Mouse (Mus musculus) kidney, postnatal 14 days (tissue): ENCODE measurements at regions not wholly inside any gene's neighbourhood (a gene's known extent, or its start where the extent isn't known, plus 50 kb on each side); places are given as distances from the start of the nearest gene placed in this dataset.
"Not testable (repeated sequence)": the region's sequence is repeated elsewhere in the genome, so short reads cannot be mapped to it uniquely, and the experiment has no call there.

ENCODE experiments used
- DNase-seq: peaks from one replicate; pipeline ENCODE4 v3.0.0; 2022; ENCODE audit warnings: mixed read lengths

DNA sequence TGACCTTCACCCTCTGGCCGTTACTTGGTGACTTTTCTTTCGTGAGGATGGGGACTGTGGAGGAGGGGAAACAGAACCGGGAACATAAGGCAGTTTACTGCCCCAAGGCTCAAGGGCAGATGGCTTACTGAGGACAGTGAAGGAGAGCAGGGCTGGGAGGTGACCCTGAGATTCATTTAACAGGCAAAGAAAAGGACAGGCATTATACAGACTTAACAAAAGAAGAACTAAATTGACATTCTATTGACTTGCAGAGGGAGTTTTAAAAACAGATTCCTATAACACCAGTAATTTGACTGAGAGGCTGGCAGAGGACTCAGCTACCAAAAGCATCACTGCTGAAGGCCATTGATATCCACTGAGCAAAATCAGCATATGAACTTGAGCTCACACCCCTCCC lies 153.0 kb upstream of the 1700012A03Rik start:
- no peak for DNase-seq

DNA sequence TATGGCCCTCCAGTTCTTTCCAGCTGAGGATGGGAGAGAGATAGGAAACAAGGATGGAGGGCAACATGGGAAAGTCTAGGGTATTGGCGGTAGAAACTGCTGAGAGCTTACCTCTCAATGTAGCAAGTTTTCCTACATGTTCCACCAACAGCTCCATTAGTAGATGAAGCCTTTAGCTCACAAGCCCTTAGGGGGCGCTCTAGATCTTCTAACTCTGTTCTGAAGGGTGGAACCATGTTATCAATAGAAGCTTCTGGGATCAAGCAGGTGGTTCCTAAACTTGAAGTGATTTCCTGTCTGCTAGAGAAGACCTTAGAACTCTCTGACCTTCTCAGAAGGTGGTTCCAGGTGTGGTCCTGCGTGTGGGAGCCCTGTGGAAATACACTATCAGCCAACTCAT lies 154.2 kb upstream of the 1700012A03Rik start:
- DNase-seq: no peak

DNA sequence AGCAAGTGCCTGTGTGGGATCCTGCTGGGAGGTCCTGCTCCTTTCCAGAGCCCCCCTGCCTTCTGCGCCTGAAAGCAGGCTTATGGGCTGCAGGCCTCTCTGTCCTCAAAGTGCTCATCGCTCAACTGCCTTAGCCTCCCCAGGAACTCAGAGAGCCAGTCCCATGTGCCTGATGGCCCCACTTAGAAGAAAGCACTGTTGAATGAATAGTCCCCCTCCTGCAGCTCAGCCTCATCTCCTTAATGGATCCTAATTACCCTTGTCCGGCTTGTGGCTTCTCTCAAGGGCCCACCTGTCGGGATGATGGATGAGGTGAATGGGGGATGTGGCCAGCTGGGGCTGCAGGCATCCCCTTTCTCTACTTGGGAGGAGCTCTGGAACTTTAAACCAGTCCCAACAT lies 163.1 kb upstream of the 1700012A03Rik start:
- DNase-seq: no peak

DNA sequence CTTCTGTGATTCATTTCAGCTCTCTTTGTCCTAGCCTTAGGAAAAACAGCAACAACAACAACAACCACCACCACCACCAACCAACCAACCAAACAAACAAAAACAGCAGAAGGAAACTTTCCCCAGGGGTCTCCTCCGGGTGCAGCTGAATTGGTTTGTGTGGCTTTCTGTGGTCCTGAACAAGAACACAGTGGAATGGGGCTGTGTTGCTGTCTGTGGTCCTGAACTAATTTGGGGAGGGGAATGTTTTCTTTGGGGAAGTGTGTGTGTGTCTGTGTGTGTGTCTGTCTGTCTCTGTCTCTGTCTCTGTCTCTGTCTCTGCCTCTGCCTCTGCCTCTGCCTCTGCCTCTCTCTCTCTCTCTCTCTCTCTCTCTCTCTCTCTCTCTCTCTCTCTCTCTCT lies 164.8 kb upstream of the 1700012A03Rik start:
- not testable (repeated sequence) for DNase-seq

DNA sequence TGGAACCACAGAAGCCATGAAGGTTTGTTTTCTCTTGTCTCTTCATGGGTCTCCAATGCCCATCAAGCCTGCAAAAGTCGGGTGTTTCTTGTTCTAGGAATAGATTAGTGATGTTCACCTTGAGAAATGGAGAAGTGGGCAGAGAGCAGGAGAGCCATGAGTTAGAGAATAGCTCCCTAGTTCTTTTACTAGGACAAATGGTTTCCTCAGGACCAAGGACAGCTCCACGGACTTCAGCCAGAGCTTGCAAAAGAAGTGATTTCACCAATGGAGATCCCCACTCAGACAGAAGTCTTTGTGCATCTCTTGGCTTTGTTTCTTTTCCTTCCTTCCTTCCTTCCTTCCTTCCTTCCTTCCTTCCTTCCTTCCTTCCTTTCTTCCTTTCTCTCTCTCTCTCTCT lies 166.3 kb upstream of the 1700012A03Rik start:
- peak; percentile 52 for DNase-seq

DNA sequence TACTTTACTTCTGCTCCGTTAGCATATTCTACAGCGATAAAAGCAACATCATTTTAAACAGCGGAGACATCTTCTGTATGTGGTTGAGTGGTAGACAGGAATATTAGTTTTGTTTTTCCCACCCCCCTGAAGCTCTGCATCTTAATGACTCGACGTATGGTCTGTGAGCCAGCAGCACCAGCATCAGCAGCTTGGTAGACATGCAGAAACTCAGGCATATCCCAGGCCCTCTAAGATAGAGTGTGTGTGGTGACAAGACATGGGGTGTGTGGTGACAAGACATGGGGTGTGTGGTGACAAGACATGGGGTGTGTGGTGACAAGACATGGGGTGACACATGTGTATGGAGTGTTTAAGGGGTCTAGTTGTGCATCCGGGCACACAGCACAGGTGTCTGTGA lies 175.4 kb upstream of the 1700012A03Rik start:
- DNase-seq: no peak

DNA sequence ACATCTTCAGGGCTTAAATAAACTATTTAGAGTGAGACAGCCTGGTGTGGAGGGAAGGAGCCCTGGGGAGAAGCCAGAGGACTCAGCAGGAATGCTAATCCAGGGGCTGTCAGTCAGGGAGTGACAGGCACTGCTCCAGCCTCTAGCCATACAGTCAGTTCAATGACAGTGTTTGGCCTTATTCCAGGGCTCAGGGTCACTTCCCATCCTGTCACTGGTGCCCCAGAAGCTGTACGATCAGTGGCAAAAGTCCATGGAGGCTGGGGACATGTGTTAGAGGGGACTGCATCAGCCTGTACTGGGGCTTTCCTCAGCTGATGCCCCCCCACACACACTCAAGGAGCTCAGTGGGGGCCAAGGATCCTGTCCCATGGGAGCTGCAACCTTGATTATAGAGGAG lies 176.1 kb upstream of the 1700012A03Rik start:
- DNase-seq: no peak

DNA sequence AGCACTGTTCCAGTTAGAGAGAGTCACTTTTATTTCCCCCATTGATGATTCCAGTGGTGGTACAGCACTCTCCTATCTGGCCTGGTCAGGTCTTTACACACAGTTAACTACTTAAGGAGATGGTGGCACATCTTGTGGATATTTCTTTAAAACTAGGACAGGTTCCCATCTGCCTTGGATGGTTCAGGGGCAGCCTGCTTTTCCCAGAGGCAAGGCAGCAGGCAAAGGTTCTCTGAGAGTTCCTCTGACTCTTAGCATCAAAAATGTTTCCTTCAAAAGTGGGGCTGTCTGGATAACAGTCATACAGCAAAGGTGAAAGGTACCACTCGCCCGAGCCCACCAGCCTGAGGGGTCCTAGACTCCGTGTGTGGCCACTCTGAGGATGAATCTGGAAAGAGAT lies 178.3 kb upstream of the 1700012A03Rik start:
- no peak for DNase-seq

DNA sequence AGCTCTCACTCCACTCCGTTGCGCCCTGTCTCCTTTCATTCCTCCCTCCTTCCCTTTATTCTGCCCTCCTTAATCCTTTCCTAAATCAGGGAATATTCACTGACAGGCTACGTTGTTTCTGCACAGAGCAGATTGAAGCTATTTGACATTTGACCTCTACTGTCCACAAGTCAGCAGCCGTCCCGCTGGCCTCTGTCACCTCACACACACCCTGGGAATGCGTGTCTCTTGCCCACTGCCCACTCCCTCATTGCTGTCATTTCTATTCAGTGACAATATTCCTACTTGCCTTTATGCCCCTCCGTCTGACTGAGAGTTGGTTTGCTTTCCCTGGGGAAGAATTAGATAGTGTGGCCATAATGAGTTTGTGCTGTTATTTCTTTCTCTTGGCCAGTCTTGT lies 188.1 kb upstream of the 1700012A03Rik start:
- no peak for DNase-seq

DNA sequence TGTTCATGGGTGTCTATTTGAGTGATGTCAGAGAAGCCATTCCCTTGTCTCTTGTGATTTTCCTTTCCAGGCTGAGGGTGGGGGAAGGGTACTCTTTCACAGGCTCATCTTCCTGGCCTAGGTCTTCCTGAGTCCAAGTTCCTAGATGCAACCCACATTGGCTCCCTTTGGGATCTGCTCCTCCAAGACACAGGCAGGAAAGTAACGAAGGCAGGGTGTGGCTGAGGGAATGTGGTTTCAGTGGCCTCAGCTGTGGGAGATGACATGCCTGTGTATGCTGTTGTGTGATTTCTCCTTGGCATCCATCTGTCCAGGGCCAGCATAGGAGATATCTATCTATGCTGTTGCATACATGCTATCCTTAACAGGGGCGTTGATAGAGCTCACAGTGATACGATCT lies 190.4 kb upstream of the 1700012A03Rik start:
- DNase-seq: no peak

DNA sequence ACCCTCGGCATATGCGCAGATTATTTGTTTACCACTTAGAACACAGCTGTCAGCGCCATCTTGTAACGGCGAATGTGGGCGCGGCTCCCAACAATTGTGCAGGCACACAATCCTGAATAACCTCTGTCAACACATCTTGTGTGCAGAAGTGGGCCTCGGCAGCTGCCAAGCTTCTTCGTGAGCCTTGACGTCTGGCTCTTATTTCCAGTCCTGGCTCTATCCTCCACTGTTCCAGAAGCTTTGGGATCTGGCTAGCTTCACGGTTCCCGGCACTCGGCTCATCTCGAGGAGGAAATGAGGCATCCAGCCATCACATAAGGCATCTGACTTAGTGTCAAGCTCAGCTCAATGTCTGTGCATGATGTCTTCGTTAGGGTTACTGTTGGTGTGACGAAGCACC lies 195.8 kb upstream of the 1700012A03Rik start:
- no peak for DNase-seq

DNA sequence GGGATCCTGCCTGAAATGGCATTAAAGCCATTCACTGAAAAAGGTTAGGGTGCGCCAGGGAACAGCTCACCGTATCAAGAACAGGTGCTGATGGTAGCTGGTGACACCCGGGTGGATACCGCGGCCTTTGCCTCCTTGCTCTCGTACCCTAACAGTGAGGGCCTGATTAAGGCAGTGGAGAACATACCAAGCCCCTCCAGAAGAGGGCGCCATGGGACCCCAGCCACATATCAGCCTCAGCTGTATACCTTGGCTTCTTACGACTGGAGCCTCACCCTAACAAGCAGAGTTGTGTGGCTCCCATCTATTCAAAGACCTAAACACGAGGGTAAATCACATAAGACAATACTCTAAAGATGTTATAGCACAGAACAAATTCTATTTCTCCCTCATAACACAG lies 203.7 kb upstream of the 1700012A03Rik start:
- DNase-seq: no peak

DNA sequence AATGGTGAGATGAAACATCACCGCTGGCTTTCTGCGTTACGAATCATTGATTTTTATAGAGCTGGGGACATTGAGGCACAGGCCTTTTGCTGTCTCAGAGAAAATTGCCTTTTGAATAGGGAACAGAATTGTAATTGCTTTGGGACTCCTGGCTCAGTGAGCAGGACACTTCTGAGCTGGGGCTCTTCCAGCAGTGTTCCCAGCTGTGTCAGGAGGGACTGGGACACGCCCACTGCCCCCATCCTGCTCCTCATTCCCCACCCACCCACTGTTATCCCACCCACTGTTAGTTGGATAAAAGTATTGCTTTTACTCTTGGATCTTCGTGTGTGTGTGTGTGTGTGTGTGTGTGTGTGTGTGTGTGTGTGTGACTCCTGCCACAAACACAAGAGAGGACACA lies 204.4 kb upstream of the 1700012A03Rik start:
- DNase-seq: no peak

DNA sequence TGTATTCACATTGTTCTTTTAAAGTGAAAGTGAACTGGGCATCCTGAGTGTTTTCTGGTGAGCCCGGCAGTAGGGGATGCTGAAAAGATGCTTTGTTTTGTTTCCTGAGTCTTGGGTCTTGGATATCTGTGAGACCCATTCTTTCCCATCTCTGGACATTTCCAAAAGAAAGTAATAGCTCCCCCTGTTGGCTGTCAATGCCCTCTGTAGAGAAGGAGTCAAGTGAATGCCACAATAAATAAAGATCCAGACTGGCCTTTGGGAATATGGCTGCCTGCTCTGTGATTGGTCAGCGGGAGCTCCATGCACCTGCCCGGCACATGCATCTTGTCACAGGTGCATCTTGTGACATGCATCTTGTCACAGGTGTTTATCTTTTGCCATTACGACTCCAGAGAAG lies 209.4 kb upstream of the 1700012A03Rik start:
- no peak for DNase-seq

DNA sequence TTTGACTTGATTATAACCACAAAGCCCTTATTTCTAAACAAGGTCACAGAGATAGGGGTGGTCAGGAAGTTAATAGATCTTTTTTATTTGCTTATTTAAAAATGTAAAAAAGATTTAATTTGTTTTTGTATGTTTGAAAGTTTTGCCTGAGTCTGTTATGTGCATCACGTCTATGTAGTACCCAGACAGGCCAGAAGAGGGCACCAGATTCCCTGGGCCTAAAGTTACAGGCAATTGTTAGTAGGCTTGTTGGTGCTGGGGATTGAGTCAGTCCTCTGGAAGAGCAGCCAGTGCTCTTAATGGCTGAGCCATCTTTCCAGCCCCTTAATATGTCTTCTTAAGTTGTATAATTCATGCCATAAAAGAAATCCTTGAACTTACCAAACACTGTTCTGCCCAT lies 211.5 kb upstream of the 1700012A03Rik start:
- no peak for DNase-seq

DNA sequence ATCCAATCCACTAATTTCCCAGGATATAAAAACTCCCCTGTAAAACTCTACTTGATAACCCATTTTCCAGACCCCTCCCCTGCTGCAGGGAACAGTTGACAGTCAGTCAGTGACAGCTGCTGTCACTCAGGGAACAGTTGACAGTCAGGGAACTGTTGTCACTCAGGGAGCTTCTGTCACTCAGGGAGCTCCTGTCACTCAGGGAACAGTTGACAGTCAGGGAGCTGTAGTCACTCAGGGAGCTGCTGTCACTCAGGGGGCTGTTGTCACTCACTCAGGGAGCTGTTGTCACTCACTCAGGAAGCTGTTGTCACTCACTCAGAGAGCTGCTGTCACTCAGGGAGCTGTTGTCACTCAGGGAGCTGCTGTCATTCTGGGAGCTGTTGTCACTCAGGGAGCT lies 214.3 kb upstream of the 1700012A03Rik start:
- no peak for DNase-seq

DNA sequence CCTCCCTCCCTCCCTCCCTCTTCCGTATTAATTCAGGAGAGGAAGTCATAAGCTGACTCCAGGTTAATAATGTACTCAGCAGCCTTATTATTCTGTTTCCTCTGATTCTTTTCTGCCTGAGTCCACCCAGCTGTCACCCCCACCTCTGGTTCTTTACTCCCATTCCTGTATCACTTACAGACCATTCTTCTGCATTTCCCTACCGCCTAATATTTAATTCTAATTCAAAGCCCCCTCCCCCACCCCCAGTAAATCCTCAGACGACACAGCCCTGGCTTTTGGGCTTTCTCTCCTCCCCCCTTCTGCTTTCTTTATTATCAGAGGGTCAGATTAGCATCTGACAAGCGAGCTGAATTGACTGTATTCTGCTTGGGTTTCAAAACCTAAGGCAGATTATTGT lies 215.5 kb upstream of the 1700012A03Rik start:
- no peak for DNase-seq

DNA sequence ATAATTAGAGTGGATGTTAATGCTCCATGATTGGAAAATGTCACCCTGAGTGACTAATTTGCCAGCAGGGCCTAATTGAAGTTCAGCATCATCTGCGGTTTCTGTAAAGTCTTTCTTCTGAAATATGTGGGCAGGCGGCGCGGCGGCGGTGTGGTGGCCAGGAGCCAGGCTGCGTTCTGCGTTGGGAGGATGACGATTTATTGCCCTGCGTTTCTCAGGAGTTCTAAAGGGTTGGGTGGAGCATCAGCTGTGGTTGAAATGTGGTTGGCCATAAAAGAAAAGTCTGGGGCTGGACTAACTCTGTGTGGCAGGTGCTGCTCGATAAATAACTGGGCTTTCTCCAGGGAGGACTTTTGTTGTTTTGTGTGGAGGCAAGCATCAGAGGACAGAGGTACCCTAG lies 219.4 kb upstream of the 1700012A03Rik start:
- no peak for DNase-seq

DNA sequence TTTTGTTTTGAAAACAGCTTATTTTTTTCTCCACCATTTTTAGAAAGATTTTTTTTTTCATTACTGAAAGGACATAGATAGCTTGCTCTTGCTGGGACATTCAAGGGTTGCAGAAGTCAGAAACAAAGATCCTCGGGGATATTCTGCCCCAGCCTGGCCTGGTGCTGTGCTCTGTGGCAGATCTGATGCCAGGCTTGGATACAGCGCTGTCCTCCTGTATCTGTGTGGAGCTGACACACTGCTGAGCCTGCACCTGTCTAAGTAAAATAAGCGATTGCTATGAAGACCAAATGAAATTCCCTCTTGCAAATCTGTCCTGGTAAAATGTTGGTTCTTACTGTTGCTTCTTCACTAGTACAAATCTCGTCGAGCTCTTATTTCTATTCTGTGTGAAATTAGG lies 226.4 kb upstream of the 1700012A03Rik start:
- no peak for DNase-seq

DNA sequence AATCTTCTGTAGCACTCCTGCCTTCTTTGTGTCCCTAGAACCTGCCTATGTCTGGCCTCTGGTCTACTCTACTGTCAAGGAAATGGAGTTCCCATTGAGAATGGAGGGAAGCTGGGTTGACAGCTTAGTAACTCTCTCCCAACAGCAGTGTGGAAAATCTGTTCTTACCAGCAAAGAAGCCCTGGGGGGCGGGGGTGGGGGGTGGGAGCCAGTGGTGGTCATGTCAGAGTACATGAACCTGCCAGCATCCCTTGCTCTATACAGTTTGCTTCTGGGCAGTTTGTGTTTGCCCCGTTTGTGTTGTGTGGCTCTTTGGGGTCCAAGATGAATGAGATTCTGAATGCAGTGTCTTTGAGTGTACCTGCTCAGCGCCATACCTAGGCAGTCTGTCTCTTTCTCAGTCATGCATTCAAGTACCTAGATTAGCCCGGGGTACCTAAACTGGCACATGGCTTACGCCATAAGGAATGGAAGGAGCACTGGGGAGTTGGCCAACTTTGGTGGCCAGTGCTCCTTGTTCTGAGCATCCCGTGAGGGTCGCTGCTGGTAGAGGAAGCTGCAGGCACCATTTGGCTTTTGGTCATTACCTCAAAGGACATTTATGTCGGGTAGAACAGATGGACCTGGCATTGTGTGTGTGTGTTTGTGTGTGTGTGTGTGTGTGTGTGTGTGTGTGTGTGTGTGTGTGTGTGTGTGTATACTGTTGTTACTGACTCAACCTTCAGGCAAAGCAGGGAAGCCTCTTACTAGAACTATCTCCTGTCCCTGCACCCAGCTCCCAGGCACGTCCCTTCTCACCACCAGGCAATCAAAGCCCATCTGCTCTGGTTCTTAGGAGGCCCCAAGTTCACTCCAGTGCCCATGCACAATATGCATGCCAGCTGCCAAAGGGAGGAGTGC lies 227.6 kb upstream of the 1700012A03Rik start:
- no peak for DNase-seq

DNA sequence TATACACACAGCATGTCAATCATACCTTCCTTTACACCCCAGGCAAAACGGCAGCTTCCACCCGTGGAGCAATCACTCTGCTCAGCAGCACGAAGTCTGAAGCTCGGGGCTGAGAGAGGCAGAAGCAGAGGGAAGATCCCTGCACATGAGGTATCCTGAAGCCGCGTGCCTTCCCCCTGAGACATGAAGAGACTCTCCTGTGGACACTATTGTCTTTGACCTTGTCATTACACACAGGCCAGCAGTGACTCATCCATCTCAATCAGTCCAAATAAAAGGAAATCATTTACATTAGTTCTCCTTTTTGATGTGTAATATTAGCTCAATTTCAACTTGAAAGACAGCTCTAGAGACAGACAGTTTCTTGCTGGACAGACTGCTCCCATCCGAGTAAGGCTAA lies 228.4 kb upstream of the 1700012A03Rik start:
- no peak for DNase-seq

DNA sequence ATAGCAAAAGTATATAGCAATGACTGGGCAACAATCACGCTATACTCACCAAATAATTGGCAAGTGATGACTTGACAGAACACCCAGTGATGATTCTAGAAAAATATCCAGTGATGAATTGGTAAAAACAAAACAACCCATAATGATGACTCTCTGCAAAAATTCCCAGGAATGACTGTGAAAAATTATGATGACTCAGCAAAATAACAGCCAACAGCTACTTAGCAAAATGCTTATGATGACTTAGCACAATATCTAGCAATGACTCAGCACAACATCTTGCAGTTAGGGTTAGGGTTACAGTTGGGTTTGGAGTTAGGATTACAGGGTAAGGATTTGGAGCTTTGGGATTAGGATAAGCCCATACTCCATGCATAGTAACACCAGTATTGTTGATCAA lies 232.4 kb upstream of the 1700012A03Rik start:
- no peak for DNase-seq

DNA sequence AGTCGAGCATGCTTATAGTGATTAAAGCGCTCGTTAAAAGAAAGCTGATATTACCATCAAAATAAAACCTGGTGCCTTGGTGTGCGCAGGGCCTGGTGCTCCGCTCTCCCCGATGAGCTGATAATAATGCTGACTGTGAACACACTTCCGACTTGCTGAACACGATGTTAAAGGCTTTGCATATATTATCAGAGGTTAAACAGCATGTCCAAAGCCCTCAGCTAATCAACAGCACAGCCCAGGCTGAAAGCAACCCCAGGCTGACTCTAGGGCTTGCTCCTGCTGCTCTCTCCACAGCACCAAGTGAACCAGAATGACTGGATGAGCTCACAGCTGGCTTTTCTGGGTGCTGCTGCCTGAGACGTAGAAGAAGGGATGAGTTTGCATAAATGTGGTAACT lies 238.2 kb upstream of the 1700012A03Rik start:
- no peak for DNase-seq

DNA sequence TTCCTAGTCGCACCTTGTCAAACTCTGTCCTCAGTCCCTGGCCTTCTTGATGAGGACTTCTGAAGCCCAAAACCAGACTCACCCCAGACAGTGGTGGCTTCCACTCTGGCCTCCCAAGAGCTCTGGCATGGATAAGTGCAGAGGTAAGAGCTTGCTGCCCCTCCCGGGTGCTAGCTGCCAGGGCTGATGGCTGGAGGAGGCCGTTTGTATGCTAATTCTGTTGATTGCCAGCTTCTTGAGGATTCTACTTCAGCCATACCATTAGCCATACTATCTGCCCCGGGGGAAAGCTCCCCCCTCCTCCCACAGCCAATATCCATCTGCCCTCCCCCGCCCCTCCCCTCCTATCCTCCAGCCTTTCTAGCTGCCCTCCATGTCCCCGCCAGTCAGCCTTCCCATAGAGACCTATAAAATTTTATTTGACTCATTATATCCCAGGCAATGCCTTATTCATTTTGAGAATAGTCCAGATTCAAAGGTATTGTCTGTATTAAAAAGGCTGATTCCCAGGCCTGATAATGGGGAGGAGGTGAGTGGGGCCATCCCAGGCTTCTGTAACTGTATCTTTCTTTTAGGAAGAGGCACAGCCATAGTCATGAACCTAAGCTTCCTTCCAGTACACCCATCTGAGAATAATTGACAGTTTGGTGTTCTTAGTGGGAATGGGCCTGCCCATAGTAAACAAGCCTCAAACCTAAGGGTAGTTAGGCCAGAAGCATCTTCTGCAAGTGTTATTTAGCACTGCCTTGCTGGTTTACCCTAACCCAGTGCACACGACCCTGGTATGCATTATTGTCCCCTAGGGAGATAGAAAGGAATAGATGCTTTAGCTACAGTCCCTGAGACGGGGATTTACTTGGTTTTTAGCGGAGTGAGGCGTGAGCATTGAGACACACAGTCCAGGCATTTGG lies 239.2 kb upstream of the 1700012A03Rik start:
- no peak for DNase-seq
